Mouse (Mus musculus) neural tube, embryonic 15.5 days (tissue): ENCODE data around the gene Hmcn2. TPM values are rescaled to one million over a fixed set of nuclear protein-coding genes. Genes with fewer than 3 reads are reported as not detected.
A peak's percentile ranks its signal among the peaks of the same experiment; 100 is the strongest.

ENCODE experiments used
- ATAC-seq: fragments of 200-750 bp; cut with Nextera tagmentation; 2 replicates; pipeline ENCODE4 v1.8.0; 2017; ENCODE audit warnings: mild to moderate bottlenecking, moderate TSS enrichment, moderate library complexity; ENCODE audit not compliant: low FRiP score
- H3K27ac ChIP-seq: fragments of 300-500 bp; sonication (generic); replicated peaks from 2 replicates; pipeline ENCODE4 v1.5.1; 2015; ENCODE audit warnings: mild to moderate bottlenecking, inconsistent platforms
- H3K27me3 ChIP-seq: fragments of 300-500 bp; sonication (generic); replicated peaks from 2 replicates; pipeline ENCODE4 v1.6.1; 2015; ENCODE audit warnings: inconsistent platforms
- H3K36me3 ChIP-seq: fragments of 300-500 bp; sonication (generic); 2 replicates; pipeline ENCODE4 v1.6.1; 2015; ENCODE audit warnings: inconsistent platforms
- H3K4me1 ChIP-seq: fragments of 300-500 bp; sonication (generic); 2 replicates; pipeline ENCODE4 v1.6.1; 2015; ENCODE audit warnings: inconsistent platforms
- H3K4me2 ChIP-seq: fragments of 300-500 bp; sonication (generic); 2 replicates; pipeline ENCODE4 v1.6.1; 2015; ENCODE audit warnings: inconsistent platforms, mild to moderate bottlenecking, moderate library complexity
- H3K4me3 ChIP-seq: fragments of 300-500 bp; sonication (generic); replicated peaks from 2 replicates; pipeline ENCODE4 v1.5.1; 2015; ENCODE audit warnings: mild to moderate bottlenecking, inconsistent platforms
- H3K9ac ChIP-seq: fragments of 300-500 bp; sonication (generic); replicated peaks from 2 replicates; pipeline ENCODE4 v1.6.1; 2015; ENCODE audit warnings: mild to moderate bottlenecking, inconsistent platforms
- H3K9me3 ChIP-seq: fragments of 300-500 bp; sonication (generic); replicated peaks from 2 replicates; pipeline ENCODE4 v1.6.1; 2016; ENCODE audit warnings: inconsistent platforms
- WGBS: fragments of 180-500 bp; shearing (Covaris S2); methylation state at CpG from one replicate; pipeline ENCODE4 v1.1.7; 2015; ENCODE audit warnings: mixed read lengths; 5-methylcytosine and 5-hydroxymethylcytosine counted together
- polyA plus RNA-seq: library from polyadenylated mRNA; unstranded; fragments of >200 nt; fragmentation: Nextera tagmentation; extraction: Ambion mirVana; gene quantifications from 2 replicates; pipeline ENCODE4 v1.2.1, GENCODE M21; 2015

Gene Hmcn2
- polyA plus RNA-seq, 1 experiment from 2014 or later = 0.44 TPM

DNA sequence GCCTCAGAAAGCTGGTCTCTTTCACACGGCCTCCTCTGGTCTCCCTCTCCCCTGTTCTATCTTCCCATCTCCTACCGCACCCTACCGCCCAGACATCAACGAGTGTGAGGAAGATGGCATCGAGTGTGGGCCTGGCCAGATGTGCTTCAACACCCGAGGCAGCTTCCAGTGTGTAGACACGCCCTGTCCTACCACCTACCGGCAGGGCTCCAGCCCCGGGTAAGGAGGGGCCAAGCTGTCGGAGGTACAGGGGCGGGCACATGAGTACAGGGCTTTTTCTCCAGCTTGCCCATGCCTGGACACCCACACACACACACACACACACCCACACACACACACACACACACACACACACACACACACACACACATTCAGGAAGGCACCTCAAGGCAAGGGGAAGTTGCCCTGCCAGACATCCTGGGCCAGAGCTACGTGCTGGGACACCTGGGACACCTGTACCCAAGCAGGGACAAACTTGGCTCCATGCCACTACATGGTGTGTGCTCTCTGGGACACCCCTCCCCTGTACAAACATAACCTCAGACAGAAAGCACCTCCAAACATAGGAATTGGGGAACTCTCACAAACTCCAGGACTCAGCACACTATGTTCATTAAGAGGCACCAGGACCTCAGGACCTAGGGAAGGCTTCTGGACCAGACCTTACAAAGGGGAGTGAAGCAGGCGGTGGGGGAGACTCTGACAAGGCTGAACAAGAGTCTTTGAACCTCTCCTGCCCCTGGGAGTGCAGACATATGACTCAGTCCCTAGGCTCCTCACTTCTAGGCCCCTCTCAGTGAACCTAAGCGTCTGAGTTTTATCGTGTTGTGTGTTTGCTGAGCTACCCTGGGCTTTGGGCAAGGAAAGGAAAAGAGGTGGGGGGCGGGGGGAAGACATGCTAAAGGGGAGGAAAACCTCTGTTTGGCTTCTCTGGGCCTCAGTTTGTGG is 145.0 kb downstream of the Hmcn2 start:
- Histone ChIP-seq H3K27me3 (peaks cover 56% of the 10 kb centered on the region), H3K9ac (no peak overlapping the region; the same call in 1 of the 2 replicates), H3K4me3 (peak overlapping the region; percentile 41), H3K36me3 (no peaks in the 10 kb centered on the region), H3K4me2 (peak overlapping the region; percentile 75), H3K27ac (no peak overlapping the region), H3K9me3 (no peaks in the 10 kb centered on the region), H3K4me1 (peaks cover 14% of the 10 kb centered on the region)
- WGBS = 41% methylated on average over 15 of the region's 16 CpGs
- no peak for ATAC-seq

DNA sequence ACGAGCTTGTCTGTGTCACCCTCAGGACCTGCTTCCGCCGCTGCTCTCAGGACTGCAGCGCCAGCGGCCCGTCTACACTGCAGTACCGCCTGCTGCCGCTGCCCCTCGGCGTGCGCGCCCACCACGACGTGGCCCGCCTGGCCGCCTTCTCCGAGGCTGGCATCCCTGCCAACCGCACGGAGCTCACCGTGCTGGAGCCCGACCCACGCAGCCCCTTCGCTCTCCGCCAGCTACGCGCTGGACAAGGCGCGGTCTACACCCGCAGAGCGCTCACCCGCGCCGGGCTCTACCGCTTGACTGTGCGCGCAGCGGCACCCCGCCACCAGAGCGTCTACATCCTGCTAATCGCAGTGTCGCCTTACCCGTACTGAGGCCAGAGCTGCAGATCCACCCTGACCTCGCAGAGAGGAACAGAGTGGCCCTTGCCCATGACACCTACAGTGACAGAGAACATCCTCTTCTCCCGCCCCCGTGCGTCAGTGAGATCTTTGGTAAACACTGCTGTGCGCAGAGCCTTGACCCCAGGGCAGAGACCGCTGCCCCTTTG is 145.9 kb downstream of the Hmcn2 start:
- Histone ChIP-seq H3K36me3 (no peaks in the 10 kb centered on the region), H3K4me3 (peak overlapping the region; percentile 41), H3K4me1 (peaks cover 8% of the 10 kb centered on the region), H3K27me3 (peaks cover 64% of the 10 kb centered on the region), H3K9ac (peak overlapping the region; percentile 50), H3K9me3 (no peaks in the 10 kb centered on the region), H3K4me2 (peak overlapping the region; percentile 75), H3K27ac (no peak overlapping the region)
- under 1% methylated on average over 48 of the region's 48 CpGs for WGBS
- ATAC-seq = peak; percentile 71

DNA sequence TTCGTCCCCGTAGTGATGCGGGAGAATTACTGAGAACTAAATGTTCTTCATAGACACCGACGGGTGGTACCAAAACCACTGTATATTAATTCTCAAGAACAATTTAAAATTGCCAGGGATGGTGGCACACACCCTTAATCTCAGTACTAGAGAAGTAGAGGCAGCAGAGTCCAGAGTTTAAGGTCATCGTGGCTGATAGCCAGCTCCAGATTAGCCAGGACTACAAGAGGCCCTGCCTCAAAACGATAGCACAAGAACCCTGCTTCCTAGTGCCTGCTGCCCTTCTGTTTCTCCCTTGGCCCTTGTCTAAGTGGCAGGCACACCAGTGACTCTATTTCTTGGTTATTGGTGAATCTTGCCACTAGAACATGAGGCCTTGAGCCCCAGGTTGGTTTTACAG is 146.7 kb downstream of the Hmcn2 start:
- Histone ChIP-seq H3K9me3 (no peaks in the 10 kb centered on the region), H3K27ac (no peak overlapping the region), H3K4me3 (no peak overlapping the region), H3K27me3 (peaks cover 65% of the 10 kb centered on the region), H3K4me1 (peaks cover 8% of the 10 kb centered on the region), H3K4me2 (no peak overlapping the region), H3K9ac (no peak overlapping the region), H3K36me3 (no peaks in the 10 kb centered on the region)
- no peak for ATAC-seq
- 77% methylated on average over 7 of the region's 7 CpGs for WGBS

DNA sequence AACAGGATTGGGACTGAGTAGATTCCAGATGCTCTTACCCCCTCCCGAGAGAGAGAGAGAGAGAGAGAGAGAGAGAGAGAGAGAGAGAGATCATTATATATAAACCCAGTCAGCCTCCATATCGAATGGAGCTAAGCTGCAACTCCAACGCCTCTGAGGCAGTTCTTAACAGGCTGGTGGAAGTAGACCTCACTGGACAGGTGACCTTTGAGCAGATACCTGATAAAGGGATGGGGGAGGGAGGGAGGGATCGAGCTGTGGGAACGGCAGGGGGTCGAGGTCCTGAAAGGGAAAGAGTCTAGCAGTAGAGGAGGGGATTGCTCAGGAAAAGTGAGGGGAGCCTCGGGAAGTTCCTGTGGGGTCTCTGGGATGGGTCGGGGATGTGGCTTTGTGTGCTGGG is 147.8 kb downstream of the Hmcn2 start:
- H3K9me3 ChIP-seq = no peaks in the 10 kb centered on the region
- no peak overlapping the region for H3K27ac ChIP-seq
- no peak overlapping the region for H3K9ac ChIP-seq
- H3K36me3 ChIP-seq = no peaks in the 10 kb centered on the region
- WGBS = 49% methylated on average over 8 of the region's 8 CpGs
- peaks cover 67% of the 10 kb centered on the region for H3K27me3 ChIP-seq
- no peak for ATAC-seq
- no peak overlapping the region for H3K4me2 ChIP-seq
- peaks cover 8% of the 10 kb centered on the region for H3K4me1 ChIP-seq
- no peak overlapping the region for H3K4me3 ChIP-seq

DNA sequence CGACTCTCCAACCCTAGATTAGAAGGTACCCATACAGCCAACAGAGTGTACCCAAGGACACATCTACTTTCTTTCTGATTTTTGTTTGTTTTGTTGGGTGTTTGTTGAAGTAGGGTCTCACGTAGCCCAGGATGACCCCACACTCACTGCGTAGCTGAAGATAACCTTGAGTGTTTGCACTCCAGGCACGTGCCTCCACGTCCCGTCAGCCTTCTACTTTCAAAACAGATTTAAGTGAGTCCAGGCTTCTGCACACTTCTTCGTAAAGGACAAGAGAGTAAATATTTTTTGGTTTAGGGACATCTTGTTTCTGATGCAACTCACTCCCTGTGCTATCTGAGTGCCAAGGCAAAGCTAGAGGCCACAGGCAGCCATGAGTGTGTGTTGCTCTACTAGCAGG is 149.0 kb downstream of the Hmcn2 start:
- Histone ChIP-seq H3K9ac (no peak overlapping the region), H3K27ac (no peak overlapping the region), H3K27me3 (peaks cover 60% of the 10 kb centered on the region), H3K4me2 (no peak overlapping the region), H3K36me3 (no peaks in the 10 kb centered on the region), H3K4me3 (no peak overlapping the region), H3K9me3 (no peaks in the 10 kb centered on the region), H3K4me1 (peaks cover 8% of the 10 kb centered on the region)
- 92% methylated on average over 7 of the region's 7 CpGs for WGBS
- ATAC-seq = no peak

DNA sequence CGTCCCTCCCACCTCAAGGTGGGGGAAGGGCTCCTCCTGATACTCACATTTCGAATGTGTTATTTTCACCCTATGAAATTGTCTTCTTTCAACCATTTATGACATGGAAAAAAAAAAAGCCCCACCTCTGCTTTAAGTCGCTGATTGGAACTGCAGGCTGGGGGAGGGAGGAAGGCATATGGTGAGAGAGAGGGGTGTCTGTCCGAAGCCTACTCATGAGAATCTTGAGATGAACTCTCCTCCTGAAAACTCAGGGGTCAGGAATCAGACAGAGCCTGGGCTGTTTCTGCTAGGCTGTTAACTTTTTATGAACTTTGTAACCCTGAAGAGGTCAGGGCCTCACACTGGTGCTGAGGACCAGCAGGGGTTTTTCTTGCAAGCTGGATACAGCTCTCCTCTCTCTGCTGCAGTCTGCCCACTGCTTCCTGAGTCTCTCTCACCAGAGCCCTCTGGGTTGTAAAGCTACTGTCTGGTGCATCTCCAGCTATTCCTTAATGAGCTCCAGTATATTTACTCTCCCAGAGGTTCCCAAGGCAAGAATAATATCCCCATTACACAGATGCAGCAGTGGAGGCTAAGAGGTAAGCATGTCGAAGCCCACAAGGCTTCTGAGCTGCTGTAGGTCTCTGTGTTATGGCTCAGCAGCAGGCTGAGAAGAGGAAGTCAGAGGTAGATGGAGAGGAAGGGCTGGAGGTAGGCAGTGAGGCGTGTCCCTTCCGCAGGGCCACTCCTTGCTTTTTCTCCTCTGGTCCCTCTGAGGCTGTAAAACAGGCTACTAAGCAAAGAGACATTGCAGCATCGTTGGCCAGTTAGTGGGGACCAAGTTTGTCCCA is 149.7 kb downstream of the Hmcn2 start:
- no peak overlapping the region for H3K27ac ChIP-seq
- H3K36me3 ChIP-seq = no peaks in the 10 kb centered on the region
- no peaks in the 10 kb centered on the region for H3K9me3 ChIP-seq
- H3K27me3 ChIP-seq = peaks cover 60% of the 10 kb centered on the region
- H3K4me1 ChIP-seq = peaks cover 8% of the 10 kb centered on the region
- WGBS = 40% methylated on average over 8 of the region's 8 CpGs
- H3K4me2 ChIP-seq = no peak overlapping the region
- H3K4me3 ChIP-seq = no peak overlapping the region
- no peak for ATAC-seq
- no peak overlapping the region for H3K9ac ChIP-seq

DNA sequence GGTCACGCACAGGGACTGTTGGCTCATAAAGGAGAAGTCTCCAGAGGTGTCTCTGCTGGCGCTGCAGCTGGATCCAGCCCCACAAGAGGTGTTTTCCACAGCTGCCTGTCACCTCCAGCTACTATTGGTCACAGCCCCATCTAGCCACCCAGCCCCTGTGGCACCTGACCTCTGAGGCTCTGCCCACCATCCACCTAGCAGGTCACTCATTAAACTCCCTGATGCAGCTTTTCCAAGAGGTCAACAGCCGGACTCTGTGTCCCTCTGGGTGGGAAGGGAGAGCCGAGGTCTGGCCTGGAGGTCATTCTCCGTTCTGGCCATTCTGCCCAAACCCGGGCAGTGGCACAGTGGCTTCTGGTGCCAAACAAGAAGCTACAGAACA is 150.3 kb downstream of the Hmcn2 start:
- H3K4me2 ChIP-seq = no peak overlapping the region
- H3K27ac ChIP-seq = no peak overlapping the region
- H3K4me1 ChIP-seq = peaks cover 12% of the 10 kb centered on the region
- peaks cover 60% of the 10 kb centered on the region for H3K27me3 ChIP-seq
- H3K9ac ChIP-seq = no peak overlapping the region
- no peak overlapping the region for H3K4me3 ChIP-seq
- no peaks in the 10 kb centered on the region for H3K36me3 ChIP-seq
- H3K9me3 ChIP-seq = no peaks in the 10 kb centered on the region
- WGBS = 65% methylated on average over 6 of the region's 6 CpGs
- ATAC-seq = no peak

DNA sequence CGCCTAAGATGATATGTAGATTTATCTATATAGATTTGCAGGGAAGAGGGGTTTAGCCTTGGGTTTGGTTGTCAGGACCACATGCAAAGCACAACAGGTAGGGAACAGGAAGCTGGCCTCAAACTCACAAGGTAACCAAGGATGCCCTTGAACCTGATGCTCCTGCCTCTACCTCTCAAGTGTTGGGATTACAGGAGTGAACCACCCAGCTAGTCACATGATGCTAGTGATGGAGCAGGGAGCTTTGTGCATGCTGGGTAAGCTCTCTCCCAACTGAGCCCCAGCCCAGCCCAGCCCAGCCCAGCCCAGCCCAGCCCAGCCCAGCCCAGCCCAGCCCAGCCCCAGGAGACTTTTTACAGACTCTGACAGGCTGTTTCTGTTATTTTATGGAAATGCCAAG is 153.2 kb downstream of the Hmcn2 start:
- H3K4me2 ChIP-seq = no peak overlapping the region
- 91% methylated on average over 1 of the region's 1 CpGs for WGBS
- peaks cover 69% of the 10 kb centered on the region for H3K27me3 ChIP-seq
- H3K4me1 ChIP-seq = peaks cover 18% of the 10 kb centered on the region
- H3K9ac ChIP-seq = no peak overlapping the region
- no peak overlapping the region for H3K27ac ChIP-seq
- no peak overlapping the region for H3K4me3 ChIP-seq
- ATAC-seq = no peak
- no peaks in the 10 kb centered on the region for H3K9me3 ChIP-seq
- H3K36me3 ChIP-seq = no peaks in the 10 kb centered on the region

DNA sequence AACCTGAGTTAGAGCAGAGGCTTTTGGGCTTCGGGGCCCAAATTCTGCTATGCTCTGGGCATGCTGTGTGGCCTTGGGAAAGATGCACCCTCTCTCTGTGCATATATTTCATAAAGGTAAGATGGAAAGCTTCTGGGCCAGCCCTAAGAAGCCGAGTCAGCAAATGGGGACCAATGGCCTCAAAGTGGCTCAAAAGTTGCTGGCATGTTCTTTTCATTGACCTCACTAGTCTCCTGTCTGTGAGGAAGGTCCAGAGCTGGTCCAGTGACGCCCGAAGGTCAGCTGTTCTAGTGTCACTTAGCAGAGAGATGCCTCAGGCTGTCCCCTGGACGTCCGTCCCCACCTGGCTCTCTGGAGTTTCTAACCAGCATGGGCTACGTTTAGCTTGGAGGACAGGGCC is 154.6 kb downstream of the Hmcn2 start:
- 72% methylated on average over 7 of the region's 7 CpGs for WGBS
- H3K27ac ChIP-seq = no peak overlapping the region
- ATAC-seq = no peak
- H3K4me3 ChIP-seq = no peak overlapping the region
- H3K4me1 ChIP-seq = peaks cover 18% of the 10 kb centered on the region
- no peaks in the 10 kb centered on the region for H3K36me3 ChIP-seq
- H3K9ac ChIP-seq = no peak overlapping the region
- H3K27me3 ChIP-seq = peaks cover 64% of the 10 kb centered on the region
- no peak overlapping the region for H3K4me2 ChIP-seq
- H3K9me3 ChIP-seq = no peaks in the 10 kb centered on the region

DNA sequence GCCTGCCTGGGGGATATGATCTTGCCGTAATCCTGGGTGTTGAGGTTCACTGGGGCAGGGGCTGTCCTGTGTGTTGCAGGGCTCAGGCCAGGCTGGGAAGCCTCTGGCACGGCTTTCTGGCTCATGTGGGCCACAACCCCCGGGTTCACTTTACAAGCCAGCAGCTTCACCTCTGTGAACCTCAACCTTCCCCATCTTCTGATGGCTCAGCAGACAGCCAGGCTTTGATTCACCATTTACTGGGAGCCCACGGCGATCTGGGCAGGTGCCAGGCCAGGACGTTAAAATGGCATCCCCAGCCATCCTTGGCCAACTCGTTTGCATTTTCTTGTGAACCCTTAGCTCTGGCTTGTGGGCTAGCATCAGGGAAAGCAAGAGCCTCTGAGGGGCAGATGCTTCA is 155.3 kb downstream of the Hmcn2 start:
- WGBS = 16% methylated on average over 7 of the region's 7 CpGs
- peaks cover 18% of the 10 kb centered on the region for H3K4me1 ChIP-seq
- H3K36me3 ChIP-seq = no peaks in the 10 kb centered on the region
- H3K4me2 ChIP-seq = peak overlapping the region; percentile 98
- no peak for ATAC-seq
- H3K4me3 ChIP-seq = peak overlapping the region; percentile 46
- H3K27me3 ChIP-seq = peaks cover 58% of the 10 kb centered on the region
- H3K9me3 ChIP-seq = no peaks in the 10 kb centered on the region
- H3K9ac ChIP-seq = peak overlapping the region; percentile 57
- no peak overlapping the region for H3K27ac ChIP-seq

DNA sequence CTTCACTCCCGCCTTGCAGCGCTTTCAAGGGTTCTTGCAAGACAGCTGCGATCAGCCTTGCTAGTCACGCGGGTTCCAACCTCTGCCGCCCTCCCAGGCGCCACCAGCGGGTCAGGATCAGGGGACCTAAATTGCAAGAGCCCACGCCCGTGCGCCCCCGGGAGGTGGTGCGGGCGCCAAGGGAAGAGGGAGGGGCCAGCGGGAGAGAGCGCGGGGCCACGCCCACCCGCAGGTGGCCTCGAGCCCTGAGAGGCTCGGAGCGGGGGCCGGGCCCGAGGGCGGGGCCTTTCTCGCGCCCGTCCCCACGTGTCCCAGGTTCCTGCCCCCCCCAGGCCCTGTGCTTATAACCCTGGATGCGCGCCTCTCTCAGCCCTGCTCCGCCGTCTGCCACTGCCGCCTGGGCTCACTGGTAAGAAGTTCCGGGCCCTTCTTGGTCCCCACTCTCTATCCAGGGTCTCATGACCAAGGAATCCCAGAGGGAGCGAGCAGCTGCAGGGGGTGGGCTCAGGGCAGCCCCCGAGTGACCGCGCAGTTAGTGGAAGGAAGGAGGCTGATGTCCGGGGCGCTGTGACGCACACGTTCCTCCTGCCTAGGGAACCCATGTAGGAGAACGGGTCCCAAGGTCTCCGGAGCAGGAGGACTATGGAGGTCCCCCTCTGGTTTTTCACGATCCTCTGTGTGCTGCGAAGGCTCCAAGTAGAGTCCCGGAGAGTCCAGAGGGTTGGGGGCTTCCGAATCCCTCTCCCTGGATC is 155.9 kb downstream of the Hmcn2 start, which contains the start of gene Ass1:
Ass1 (plus strand) TSS at position 277 of the 752 bp plus-strand sequence.
- Histone ChIP-seq H3K9ac (peak within 1 kb of the TSS; percentile 57), H3K4me2 (peak within 1 kb of the TSS; percentile 98), H3K27ac (no peak within 1 kb of the TSS), H3K9me3 (no peaks in the 10 kb centered on the region), H3K27me3 (peaks cover 51% of the 10 kb centered on the region), H3K4me1 (peaks cover 24% of the 10 kb centered on the region), H3K4me3 (peak within 1 kb of the TSS; percentile 46), H3K36me3 (no peaks in the 10 kb centered on the region)
- ATAC-seq = peak; percentile 55; the same call in 1 of the 2 replicates
- 1% methylated on average over 45 of the region's 49 CpGs for WGBS
